Mouse (Mus musculus) olfactory bulb, adult 2 months (tissue): Measurements from ENCODE around the gene Slc44a3.

Experiments used
- CTCF ChIP-seq: fragments of 200-500 bp; IDR thresholded peaks from 2 replicates; pipeline ENCODE4 v1.5.1; 2012; ENCODE audit warnings: low read depth, mild to moderate bottlenecking, low read length, moderate library complexity; ENCODE audit not compliant: insufficient read depth
- POLR2A ChIP-seq: fragments of 200-500 bp; IDR thresholded peaks from 2 replicates; pipeline ENCODE4 v1.6.1; 2012; ENCODE audit warnings: mild to moderate bottlenecking, low read depth, low read length, moderate library complexity; ENCODE audit not compliant: insufficient read depth

DNA sequence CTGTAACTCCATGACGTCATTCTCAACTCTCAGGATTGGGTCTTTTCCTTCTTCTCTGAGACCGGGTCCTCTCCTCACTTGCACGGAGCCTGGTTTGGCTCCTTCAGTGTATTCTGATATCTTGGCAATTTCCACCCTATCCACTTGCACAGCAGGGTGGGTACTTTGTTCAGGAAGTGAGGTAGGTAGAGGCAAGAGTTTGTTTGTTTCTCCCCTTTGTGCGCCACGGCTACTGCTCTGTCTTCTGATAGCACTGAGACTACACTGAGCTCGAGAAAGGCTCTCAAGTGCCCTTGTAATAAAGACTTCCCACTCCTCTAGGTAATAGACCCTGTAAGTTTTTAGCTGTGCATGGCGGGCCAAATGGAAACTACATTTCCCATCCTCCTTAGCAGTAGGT, 25.4 kb downstream of the Slc44a3 start:
- TF ChIP-seq CTCF = no peak
- no peak for TF ChIP-seq POLR2A
